Mouse (Mus musculus) granulocyte monocyte progenitor cell, adult 5-6 weeks (primary cell): Measurements from ENCODE around the gene Cmtr1. TPM values are rescaled to one million over a fixed set of nuclear protein-coding genes. Genes with fewer than 3 reads are reported as not detected.

ENCODE experiments used
- ATAC-seq: replicated peaks from 2 replicates; pipeline ENCODE4 v1.8.0; 2016; ENCODE audit warnings: mild to moderate bottlenecking, moderate TSS enrichment, inconsistent platforms; ENCODE audit not compliant: poor library complexity, severe bottlenecking
- total RNA-seq, 2 experiments: library from RNA; stranded (forward) in 1 of 2; stranded (reverse) in 1 of 2; fragments of 200-712, 200-1000 nt in 1 of 2; fragments of >200 nt in 1 of 2; fragmentation: Nextera tagmentation in 1 of 2; gene quantifications; 2 replicates each; pipeline ENCODE4 v1.2.3; 2014 to 2017

The Cmtr1 gene
- total RNA-seq, 2 experiments from 2014 or later, result 33.2 to 178 TPM

DNA sequence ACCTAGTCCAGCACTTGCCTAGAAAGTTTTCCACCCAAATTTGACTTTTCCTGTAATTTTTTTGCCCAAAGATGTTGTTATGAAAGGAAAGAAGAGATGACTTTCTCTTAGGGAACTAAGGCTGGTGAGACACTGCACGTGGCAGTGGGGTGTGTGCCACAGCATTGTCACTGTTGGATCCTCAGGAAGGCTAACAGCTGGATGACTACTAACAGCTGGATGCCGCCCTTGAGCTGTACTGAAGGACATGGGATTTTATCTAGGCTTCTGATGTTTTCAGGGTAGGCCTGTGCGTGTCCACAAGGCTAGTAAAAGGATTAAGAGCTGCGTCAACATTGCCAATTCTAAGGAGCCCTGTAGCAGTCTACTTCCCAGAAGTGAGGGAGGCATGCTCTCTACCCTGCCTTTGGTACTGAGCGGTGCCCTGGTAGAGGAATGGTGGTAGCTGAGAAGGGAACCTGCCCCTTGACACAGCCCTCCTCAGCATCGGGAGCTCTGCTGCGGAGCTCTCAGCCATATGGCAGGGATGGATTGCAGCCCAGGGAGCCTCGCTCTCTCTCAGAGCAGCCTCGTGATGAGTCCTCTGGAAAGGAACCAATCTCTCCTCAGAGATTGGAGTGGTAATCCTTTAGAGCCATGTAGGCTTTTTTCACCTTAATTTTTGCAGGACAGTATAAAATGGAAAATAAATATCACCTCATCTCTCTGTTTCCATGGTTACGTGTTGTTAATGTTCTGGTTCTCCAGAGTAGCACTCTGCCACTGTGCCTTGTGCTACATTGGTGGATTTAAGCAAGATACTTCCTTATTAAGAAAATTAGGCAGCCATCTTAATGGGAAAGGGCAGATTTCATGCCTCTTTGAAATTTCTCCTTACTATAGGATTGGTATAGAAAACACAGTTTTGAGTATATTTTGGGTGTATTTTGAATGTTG, 7.9 kb downstream of the Cmtr1 start:
- no peak for ATAC-seq

DNA sequence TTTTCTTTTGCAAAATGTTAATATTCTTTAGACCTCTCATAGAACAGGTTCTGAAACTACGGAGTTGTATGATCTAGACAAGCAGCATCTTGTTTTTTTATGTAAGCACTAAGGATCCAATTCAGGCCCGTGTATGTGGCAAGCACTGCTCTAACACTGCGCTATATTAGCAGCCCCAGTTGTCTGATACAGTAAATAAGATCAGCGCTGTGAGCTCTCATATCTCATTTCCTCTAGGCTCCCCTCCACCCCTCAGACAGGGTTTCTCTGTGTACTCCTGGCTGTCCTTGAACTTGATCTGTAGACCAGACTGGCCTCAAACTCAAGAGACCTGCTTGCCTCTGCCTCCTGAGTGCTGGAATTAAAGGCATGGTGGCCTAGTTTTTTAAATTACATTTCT, 8.6 kb downstream of the Cmtr1 start:
- no peak for ATAC-seq

- no peak for ATAC-seq
These were observed 9.5 kb downstream of the Cmtr1 start for GRCm38 (mm10) chr17:29669936-29670335.

- no peak for ATAC-seq
These were observed 10.6 kb downstream of the Cmtr1 start for GRCm38 (mm10) chr17:29671021-29671420.

DNA sequence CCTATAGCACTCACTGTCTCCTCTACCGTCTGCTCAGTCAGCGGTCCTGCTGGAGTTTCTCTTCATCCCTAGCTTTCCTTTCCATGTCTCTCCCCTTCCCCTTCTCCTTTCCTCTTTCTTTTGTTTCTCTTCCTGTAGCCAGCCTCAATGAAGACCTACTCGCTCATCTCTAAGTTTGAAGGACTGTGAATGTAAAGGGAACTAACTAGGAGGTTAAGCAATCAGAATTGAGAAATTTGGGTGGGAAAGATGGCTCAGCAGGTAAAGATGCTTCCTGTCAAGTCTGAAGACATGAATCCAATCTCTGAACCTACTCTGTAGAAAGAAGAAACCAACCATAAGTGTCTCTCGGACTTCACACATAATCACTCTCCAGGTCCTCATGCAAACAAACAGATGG, 12.9 kb downstream of the Cmtr1 start:
- peak; percentile 73 for ATAC-seq

- no peak for ATAC-seq
These were observed 18.1 kb downstream of the Cmtr1 start for GRCm38 (mm10) chr17:29678526-29678925.

- ATAC-seq, result no peak
These were observed 18.8 kb downstream of the Cmtr1 start for GRCm38 (mm10) chr17:29679038-29679767.

DNA sequence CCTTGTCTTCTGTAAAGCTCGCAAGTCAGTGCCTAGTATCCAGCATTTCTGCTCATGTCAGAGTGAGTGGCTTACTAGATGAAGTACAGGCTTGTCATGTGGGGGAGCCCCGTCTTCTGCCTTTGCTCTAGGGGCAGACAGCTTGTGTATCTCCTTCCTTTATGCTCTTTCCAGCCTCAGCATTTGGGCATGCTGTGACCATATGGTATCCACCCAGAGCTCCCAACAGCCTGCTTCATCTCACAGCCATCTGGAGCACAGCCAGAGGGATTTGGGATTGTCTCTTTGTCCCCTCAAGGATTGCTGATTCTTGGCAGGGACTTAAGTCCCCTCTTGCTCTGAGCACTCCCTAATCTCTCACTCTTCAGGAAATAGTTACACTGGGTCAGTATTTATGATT, 19.8 kb downstream of the Cmtr1 start:
- ATAC-seq, result no peak

GRCm38 (mm10) chr17:29680921-29681320, 20.5 kb downstream of the Cmtr1 start:
- no peak for ATAC-seq

- no peak for ATAC-seq
These were observed 21.3 kb downstream of the Cmtr1 start for GRCm38 (mm10) chr17:29681669-29682068.

DNA sequence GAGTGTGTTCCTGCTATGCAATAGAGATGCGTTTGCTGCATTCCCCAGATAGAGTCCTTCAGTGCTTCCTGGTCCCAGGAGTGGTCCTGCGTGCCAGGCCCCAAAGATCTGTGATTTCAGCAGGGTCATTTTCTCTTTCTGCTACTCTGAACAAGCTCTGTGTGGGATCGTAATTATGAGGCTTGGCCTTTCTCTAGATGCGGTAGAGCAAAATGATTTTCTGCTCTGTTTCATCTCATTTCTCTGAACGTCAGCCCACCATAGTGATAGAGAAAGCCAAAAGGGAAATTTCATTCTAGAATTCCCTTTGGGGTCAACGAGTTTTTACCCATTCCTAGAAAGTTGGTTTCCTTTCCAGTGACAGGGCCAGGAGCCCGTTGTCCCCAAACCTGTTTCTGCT, 21.9 kb downstream of the Cmtr1 start:
- ATAC-seq, result no peak

GRCm38 (mm10) chr17:29683127-29683526, 22.7 kb downstream of the Cmtr1 start:
- no peak for ATAC-seq

DNA sequence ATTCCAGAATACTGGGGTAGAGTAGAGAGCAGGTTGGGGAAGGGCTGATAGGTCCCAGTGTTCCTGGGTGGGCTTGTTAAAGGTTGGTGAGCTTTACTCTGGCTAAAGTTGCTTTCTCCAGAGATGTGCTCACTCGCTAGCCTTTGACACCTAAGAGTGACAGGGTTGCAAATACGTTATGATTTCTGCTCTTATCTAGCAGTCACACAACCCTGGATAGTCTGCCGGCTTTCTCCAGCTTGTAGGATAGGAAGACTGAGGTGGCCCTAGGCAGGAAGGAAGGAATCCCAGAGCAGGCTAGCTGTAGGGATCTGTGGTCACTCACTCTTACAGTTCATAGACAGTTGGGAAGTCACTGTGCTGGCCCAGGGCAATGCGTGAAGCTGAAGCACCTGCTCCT, 23.9 kb downstream of the Cmtr1 start:
- no peak for ATAC-seq

DNA sequence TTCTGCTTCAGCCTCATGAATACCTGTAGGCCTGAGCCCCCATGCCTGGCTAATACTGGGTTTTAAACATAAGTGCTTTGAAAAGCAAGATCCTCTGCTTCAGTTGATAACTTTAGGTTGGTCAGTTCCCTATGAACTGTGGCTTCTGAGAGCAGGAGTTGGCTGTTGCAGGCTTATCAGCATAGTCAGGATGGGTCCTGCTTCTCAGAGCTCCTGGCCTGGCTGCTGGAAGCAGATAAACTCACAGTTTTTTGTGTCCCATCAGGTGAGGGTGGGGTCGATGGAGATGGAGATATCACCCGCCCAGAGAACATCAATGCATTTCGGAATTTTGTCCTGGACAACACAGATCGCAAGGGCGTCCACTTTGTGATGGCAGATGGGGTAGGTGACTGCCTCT, 26.4 kb downstream of the Cmtr1 start:
- ATAC-seq, result no peak

DNA sequence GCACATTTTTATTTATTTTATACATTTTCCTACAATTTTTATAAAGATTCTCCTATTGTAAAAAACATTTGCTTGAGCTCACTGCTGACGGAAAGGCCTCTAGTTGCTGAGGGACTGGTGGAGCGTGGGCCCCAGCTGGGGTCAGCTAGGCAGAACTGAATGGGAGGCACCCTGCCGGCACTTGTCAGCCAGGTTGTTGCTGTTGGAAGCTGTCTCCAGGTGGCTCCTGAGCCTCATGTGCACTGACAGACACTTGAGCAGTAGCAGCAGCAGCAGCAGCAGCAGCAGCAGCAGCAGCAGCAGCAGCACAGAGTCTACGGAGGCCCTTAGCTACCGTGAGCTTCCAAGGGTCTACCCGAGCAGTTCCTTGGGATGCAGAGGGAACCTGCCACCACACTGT, 27.0 kb downstream of the Cmtr1 start:
- no peak for ATAC-seq

GRCm38 (mm10) chr17:29688610-29689009, 28.2 kb downstream of the Cmtr1 start:
- ATAC-seq, result no peak

- no peak for ATAC-seq
These were observed 29.9 kb downstream of the Cmtr1 start for GRCm38 (mm10) chr17:29690257-29690656.

- no peak for ATAC-seq
These were observed 32.4 kb downstream of the Cmtr1 start for GRCm38 (mm10) chr17:29692827-29693226.

GRCm38 (mm10) chr17:29693571-29693970, 33.2 kb downstream of the Cmtr1 start:
- no peak for ATAC-seq

DNA sequence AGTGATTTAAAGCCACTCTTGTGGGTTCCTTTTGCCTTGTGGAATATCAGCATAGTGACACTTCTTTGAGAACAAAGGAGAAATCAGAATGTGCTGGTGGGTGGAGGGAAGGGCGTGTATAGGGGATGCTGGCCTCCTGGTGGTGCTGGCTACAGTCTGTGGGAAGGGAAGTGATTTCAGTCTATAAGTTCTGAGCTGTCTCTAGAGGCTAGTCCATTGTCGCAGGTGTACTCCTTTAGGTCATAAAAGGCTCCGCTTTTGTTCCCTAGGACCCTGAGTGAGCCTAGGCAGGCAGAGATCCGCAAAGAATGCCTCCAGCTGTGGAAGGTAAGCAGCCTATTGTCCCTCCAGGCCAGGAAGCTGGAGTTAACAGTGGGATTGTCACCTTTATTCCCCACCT, 34.1 kb downstream of the Cmtr1 start:
- ATAC-seq, result no peak

GRCm38 (mm10) chr17:29696940-29697339, 36.5 kb downstream of the Cmtr1 start:
- ATAC-seq, result no peak

DNA sequence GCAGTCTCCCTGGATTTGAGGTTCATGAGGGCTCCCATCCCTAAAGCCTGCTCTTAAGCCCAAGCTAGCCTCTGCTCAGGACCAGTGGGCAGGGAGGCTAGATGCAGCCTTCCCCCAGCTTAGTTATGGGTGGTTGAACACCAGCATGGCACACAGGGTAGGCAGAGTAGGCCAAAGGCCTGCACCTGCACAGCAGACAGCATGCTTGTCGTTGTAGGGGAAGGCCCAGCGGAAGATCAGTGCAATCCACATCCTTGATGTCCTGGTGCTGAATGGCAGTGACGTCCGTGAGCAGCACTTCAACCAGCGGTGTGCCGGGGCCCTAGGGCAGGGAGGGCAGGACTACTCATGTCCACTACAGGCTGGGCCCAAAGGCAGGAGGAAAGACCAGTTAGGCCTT, 38.0 kb downstream of the Cmtr1 start:
- ATAC-seq, result no peak
